In the genomic region with DNA sequence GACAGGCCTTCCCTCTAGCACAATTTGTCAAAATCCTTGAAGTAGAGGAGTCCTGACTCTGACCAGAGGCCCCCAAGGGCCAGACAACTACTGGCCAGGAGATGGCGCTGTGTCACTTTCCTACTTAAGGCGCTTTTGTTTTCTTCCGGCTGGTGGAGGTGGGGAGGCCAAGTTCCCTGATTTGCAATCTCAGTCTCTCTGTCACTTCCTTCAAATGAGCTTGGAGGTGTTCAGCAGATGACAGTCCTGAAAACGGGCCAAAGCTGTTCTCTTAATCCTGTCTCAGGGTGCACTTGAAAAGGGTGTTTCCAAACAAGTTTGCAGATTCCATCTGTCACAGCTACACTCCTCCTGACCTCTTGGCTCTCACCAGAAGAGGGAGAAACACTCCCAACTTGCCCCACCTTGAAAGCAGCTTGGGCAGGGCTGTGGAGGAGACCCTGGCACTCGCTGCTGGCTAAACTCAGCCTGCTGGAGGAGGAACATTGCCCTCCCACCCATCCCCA, we compare ENCODE assay signal across 8 mouse cellular contexts.
A peak's percentile ranks its signal among the peaks of the same experiment; 100 is the strongest.
DNase-seq lines count a peak whose midpoint lies in the region; ATAC-seq and TF ChIP-seq lines count a peak whose summit lies in the region.

No protein-coding gene starts in this region.

- no peak overlapping the region for H3K27ac ChIP-seq in intestine, embryonic 14.5 days (ENCODE audit: low read depth)
- H3K27ac ChIP-seq in intestine, embryonic 15.5 days = no peak overlapping the region
- no peak overlapping the region for H3K27ac ChIP-seq in heart, postnatal 0 days (ENCODE audit: low read depth)
- H3K27ac ChIP-seq in midbrain, embryonic 12.5 days (replicated peaks) = no peak overlapping the region

- H3K4me2 ChIP-seq in intestine, embryonic 14.5 days (ENCODE audit: low read length) = no peak overlapping the region
- H3K4me2 ChIP-seq in intestine, embryonic 15.5 days (replicated peaks) = no peak overlapping the region
- no peak overlapping the region for H3K4me2 ChIP-seq in heart, postnatal 0 days (ENCODE audit: low read depth, low read length)
- H3K4me2 ChIP-seq in midbrain, embryonic 12.5 days (replicated peaks) = no peak overlapping the region

- no peaks in the 10 kb centered on the region for H3K4me1 ChIP-seq in intestine, embryonic 14.5 days (replicated peaks; ENCODE audit: control insufficient read depth, insufficient read depth, low read length)
- H3K4me1 ChIP-seq in intestine, embryonic 15.5 days (replicated peaks) = no peaks in the 10 kb centered on the region
- no peaks in the 10 kb centered on the region for H3K4me1 ChIP-seq in heart, postnatal 0 days (ENCODE audit: control insufficient read depth, insufficient read depth)
- H3K4me1 ChIP-seq in midbrain, embryonic 12.5 days = peaks cover 7% of the 10 kb centered on the region; the same call in 1 of the 2 replicates

- H3K9me3 ChIP-seq in intestine, embryonic 14.5 days (ENCODE audit: control insufficient read depth, low read length) = no peaks in the 10 kb centered on the region
- no peaks in the 10 kb centered on the region for H3K9me3 ChIP-seq in intestine, embryonic 15.5 days
- H3K9me3 ChIP-seq in heart, postnatal 0 days (replicated peaks; ENCODE audit: control insufficient read depth, low read length) = no peaks in the 10 kb centered on the region
- no peaks in the 10 kb centered on the region for H3K9me3 ChIP-seq in midbrain, embryonic 12.5 days

- TF ChIP-seq CTCF in heart, postnatal 0 days (IDR thresholded peaks at IDR 0.05; ENCODE audit: low read depth) = peak; percentile 52

- no peak overlapping the region for H3K4me3 ChIP-seq in intestine, embryonic 14.5 days (ENCODE audit: low read depth, low read length)
- H3K4me3 ChIP-seq in intestine, embryonic 15.5 days (replicated peaks) = no peak overlapping the region
- no peak overlapping the region for H3K4me3 ChIP-seq in heart, postnatal 0 days (ENCODE audit: low read depth, low read length)
- no peak overlapping the region for H3K4me3 ChIP-seq in midbrain, embryonic 12.5 days

- 9% methylated on average over 5 of the region's 5 CpGs for WGBS in intestine, embryonic 14.5 days
- 10% methylated on average over 5 of the region's 5 CpGs for WGBS in intestine, embryonic 15.5 days
- WGBS in heart, postnatal 0 days = 5% methylated on average over 5 of the region's 5 CpGs
- WGBS in midbrain, embryonic 12.5 days = 2% methylated on average over 5 of the region's 5 CpGs

- no peak for TF ChIP-seq EP300 in heart, postnatal 0 days (IDR thresholded peaks at IDR 0.05; ENCODE audit: low read depth)

- H3K9ac ChIP-seq in intestine, embryonic 14.5 days (ENCODE audit: low read length) = no peak overlapping the region
- no peak overlapping the region for H3K9ac ChIP-seq in intestine, embryonic 15.5 days
- no peak overlapping the region for H3K9ac ChIP-seq in heart, postnatal 0 days (replicated peaks; ENCODE audit: low read depth, low read length)
- no peak overlapping the region for H3K9ac ChIP-seq in midbrain, embryonic 12.5 days (replicated peaks)

- DNase-seq in intestine, embryonic 14.5 days (ENCODE audit: low spot score) = peak; percentile 75
- DNase-seq in adipocyte (ENCODE audit: low spot score) = peak; percentile 6
- no peak for DNase-seq in heart, postnatal 0 days (ENCODE audit: low spot score)
- DNase-seq in layer of hippocampus, postnatal 36 days = peak; percentile 18 to 27
- DNase-seq in thymus, postnatal 25 days = peak; percentile 1

- no peaks in the 10 kb centered on the region for H3K36me3 ChIP-seq in intestine, embryonic 14.5 days (ENCODE audit: control insufficient read depth, insufficient read depth, low read length)
- no peaks in the 10 kb centered on the region for H3K36me3 ChIP-seq in intestine, embryonic 15.5 days
- no peaks in the 10 kb centered on the region for H3K36me3 ChIP-seq in heart, postnatal 0 days (replicated peaks; ENCODE audit: control insufficient read depth, insufficient read depth, low read length)
- no peaks in the 10 kb centered on the region for H3K36me3 ChIP-seq in midbrain, embryonic 12.5 days

- no peak for ATAC-seq in intestine, embryonic 14.5 days (replicated peaks; ENCODE audit: low FRiP score, low TSS enrichment, low read depth)
- no peak for ATAC-seq in intestine, embryonic 15.5 days
- ATAC-seq in common myeloid progenitor, adult 5-6 weeks (replicated peaks; ENCODE audit: low read depth, poor library complexity, severe bottlenecking) = peak; percentile 72; the same call in 1 of the 2 replicates
- no peak for ATAC-seq in heart, postnatal 0 days (ENCODE audit: insufficient read depth, low read depth)
- peak; percentile 51; the same call in 1 of the 2 replicates for ATAC-seq in midbrain, embryonic 12.5 days (ENCODE audit: low FRiP score, low read depth)

- H3K27me3 ChIP-seq in intestine, embryonic 14.5 days (replicated peaks; ENCODE audit: control insufficient read depth, insufficient read depth, low read length) = no peaks in the 10 kb centered on the region
- no peaks in the 10 kb centered on the region for H3K27me3 ChIP-seq in intestine, embryonic 15.5 days (replicated peaks)
- no peaks in the 10 kb centered on the region for H3K27me3 ChIP-seq in heart, postnatal 0 days (ENCODE audit: control insufficient read depth, insufficient read depth, low read length)
- peaks cover 88% of the 10 kb centered on the region for H3K27me3 ChIP-seq in midbrain, embryonic 12.5 days

Comparison
In these comparisons a context has a peak if more than half of its experiments do, and no peak if none do; other contexts are left out.
1. ATAC-seq: peak in common myeloid progenitor, adult 5-6 weeks (single experiment) and midbrain, embryonic 12.5 days (single experiment); none in intestine, embryonic 14.5 days (single experiment), intestine, embryonic 15.5 days (single experiment) and heart, postnatal 0 days (single experiment).